Mouse (Mus musculus) midbrain, embryonic 15.5 days (tissue): ENCODE measurements around the gene A430089I19Rik. TPM values are rescaled to one million over a fixed set of nuclear protein-coding genes. Genes with fewer than 3 reads are reported as not detected.
"Not testable (repeated sequence)": the region's sequence is repeated elsewhere in the genome, so short reads cannot be mapped to it uniquely, and the experiment has no call there.

Experiments used
- ATAC-seq: fragments of 200-750 bp; cut with Nextera tagmentation; replicated peaks from 2 replicates; pipeline ENCODE4 v1.8.0; 2017; ENCODE audit warnings: moderate TSS enrichment
- H3K27ac ChIP-seq: fragments of 300-500 bp; sonication (generic); 2 replicates; pipeline ENCODE4 v1.5.1; 2015; ENCODE audit warnings: mild to moderate bottlenecking, inconsistent platforms
- H3K27me3 ChIP-seq: fragments of 300-500 bp; sonication (generic); replicated peaks from 2 replicates; pipeline ENCODE4 v1.6.1; 2015; ENCODE audit warnings: inconsistent platforms
- H3K36me3 ChIP-seq: fragments of 300-500 bp; sonication (generic); replicated peaks from 2 replicates; pipeline ENCODE4 v1.6.1; 2015; ENCODE audit warnings: inconsistent platforms
- H3K4me1 ChIP-seq: fragments of 300-500 bp; sonication (generic); 2 replicates; pipeline ENCODE4 v1.6.1; 2015; ENCODE audit warnings: inconsistent platforms
- H3K4me2 ChIP-seq: fragments of 300-500 bp; sonication (generic); 2 replicates; pipeline ENCODE4 v1.6.1; 2015; ENCODE audit warnings: inconsistent platforms, mild to moderate bottlenecking, moderate library complexity
- H3K4me3 ChIP-seq: fragments of 300-500 bp; sonication (generic); 2 replicates; pipeline ENCODE4 v1.5.1; 2015; ENCODE audit warnings: mild to moderate bottlenecking, inconsistent platforms
- H3K9ac ChIP-seq: fragments of 300-500 bp; sonication (generic); 2 replicates; pipeline ENCODE4 v1.6.1; 2015; ENCODE audit warnings: mild to moderate bottlenecking, inconsistent platforms
- H3K9me3 ChIP-seq: fragments of 300-500 bp; sonication (generic); 2 replicates; pipeline ENCODE4 v1.6.1; 2016; ENCODE audit warnings: inconsistent platforms
- WGBS: fragments of 180-500 bp; shearing (Covaris S2); methylation state at CpG from one replicate; pipeline ENCODE4 v1.1.7; 2015; ENCODE audit warnings: mixed read lengths; 5-methylcytosine and 5-hydroxymethylcytosine counted together
- polyA plus RNA-seq: library from polyadenylated mRNA; unstranded; fragments of >200 nt; fragmentation: Nextera tagmentation; extraction: Ambion mirVana; gene quantifications from 2 replicates; pipeline ENCODE4 v1.2.1, GENCODE M21; 2015

A430089I19Rik gene
- polyA plus RNA-seq, result not detected in 2 replicates

- H3K9ac ChIP-seq, H3K9me3 ChIP-seq, H3K4me1 ChIP-seq, ATAC-seq, H3K4me2 ChIP-seq, H3K27ac ChIP-seq, H3K36me3 ChIP-seq, H3K4me3 ChIP-seq, H3K27me3 ChIP-seq: not testable (repeated sequence)
- WGBS, result 84% methylated on average over 1 of the region's 1 CpGs
Measured at GRCm38 (mm10) chr5:94306696-94307095, at the start of gene A430089I19Rik. A430089I19Rik (minus strand) TSS chr5:94306796.

DNA sequence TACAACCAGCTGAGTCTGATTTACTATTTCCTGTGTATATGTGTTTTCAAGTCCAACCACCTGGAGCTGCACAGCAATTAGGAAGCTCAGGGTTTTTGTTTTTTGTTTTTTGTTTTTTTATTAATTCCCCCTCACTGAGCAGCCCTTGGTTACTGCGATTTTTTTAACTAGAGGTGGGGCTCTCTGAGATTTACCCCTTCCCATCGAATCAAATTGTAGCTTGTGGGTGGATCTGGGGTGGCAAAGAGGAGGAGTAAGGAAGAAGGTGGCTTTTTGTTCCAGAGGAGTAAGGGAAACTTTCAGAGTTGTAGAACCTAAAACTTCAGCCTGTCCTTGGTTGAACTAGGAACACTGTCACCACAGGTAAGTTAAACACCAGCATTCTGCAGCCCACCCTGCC lies 32.9 kb upstream of the A430089I19Rik start, which contains the start of gene AA792892:
Gene AA792892 (plus strand): TSS at position 301 of the 400 bp plus-strand sequence.
- not testable (repeated sequence) for H3K4me2 ChIP-seq, ATAC-seq, H3K27me3 ChIP-seq, H3K9ac ChIP-seq, H3K9me3 ChIP-seq, H3K27ac ChIP-seq, H3K36me3 ChIP-seq, H3K4me1 ChIP-seq, H3K4me3 ChIP-seq
- WGBS, result no CpG with 5 or more reads among the region's 2 CpGs

GRCm38 (mm10) chr5:94314135-94314534 lies 7.5 kb upstream of the A430089I19Rik start, which contains the start of gene Gm6502:
Gm6502 (plus strand) TSS chr5:94314435.
- H3K4me3 ChIP-seq, H3K4me2 ChIP-seq, H3K36me3 ChIP-seq, H3K4me1 ChIP-seq, ATAC-seq, H3K27me3 ChIP-seq, H3K9ac ChIP-seq, H3K27ac ChIP-seq, H3K9me3 ChIP-seq: not testable (repeated sequence)
- no CpG with 5 or more reads among the region's 2 CpGs for WGBS

Other genes starting within 250 kb of the A430089I19Rik start
- not detected in 2 replicates for gene BC061212, start 236.3 kb downstream of the A430089I19Rik start, polyA plus RNA-seq
- gene Gm6351, start 230.4 kb downstream of the A430089I19Rik start, polyA plus RNA-seq, result not detected in 2 replicates
- not detected in 2 replicates for gene Gm3106, start 88.8 kb downstream of the A430089I19Rik start, polyA plus RNA-seq
- not detected in 2 replicates for gene Gm6502, start 7.6 kb upstream of the A430089I19Rik start, polyA plus RNA-seq
- not detected in 2 replicates for gene AA792892, start 33.0 kb upstream of the A430089I19Rik start, polyA plus RNA-seq
- gene Gm7682, start 139.0 kb upstream of the A430089I19Rik start, polyA plus RNA-seq, result not detected in 2 replicates
- not detected in 2 replicates for gene Gm3139, start 219.5 kb upstream of the A430089I19Rik start, polyA plus RNA-seq